Mouse (Mus musculus): ENCODE measurements around the gene Mpp3. TPM values are rescaled to one million over a fixed set of nuclear protein-coding genes. Genes with fewer than 3 reads are reported as not detected.

Gene Mpp3
- total RNA-seq, 2 experiments from 2014 or later: 5.5 to 7.4 TPM

DNA sequence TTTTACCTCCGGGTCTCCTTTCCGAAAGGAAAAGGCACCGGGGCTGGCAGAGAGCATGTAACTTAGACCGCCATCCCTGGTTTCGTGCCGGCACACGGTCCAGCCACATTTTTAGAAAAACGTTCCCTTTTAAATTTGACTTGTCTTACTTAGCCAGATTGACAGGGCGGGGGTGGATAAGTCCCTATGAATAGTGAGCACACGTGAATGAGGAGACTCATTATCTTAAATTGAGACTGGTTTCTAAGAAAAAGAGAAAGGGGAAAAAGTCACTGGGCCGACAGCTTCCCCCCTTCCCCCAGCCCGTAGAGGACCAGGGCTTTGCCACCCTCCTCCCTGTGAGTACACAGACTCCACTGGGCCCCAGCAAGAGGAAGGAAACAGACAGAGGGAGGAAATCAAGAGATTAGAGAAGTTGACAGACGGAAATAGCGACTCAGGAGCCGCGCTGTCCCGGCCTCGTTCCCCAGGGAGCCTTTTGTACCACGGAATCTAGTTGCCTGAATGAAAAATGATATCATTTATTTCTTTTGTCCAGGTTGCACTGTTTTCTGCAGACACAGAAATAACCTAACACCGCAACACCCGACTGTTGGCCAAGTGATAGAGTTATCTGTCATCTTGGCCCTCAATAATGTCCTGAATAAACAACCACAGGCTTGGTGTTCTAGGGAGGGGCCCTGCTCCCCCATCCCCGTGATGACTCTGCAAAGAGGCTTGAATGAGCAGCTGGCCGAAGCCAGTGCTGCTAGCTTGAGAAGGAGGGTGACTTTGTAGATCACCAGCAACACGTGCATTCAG is 75.5 kb downstream of the Mpp3 start:
- intact Hi-C loops (cut with DNase I): no loop called here
- DNase-seq: peak; percentile 80 to 81

DNA sequence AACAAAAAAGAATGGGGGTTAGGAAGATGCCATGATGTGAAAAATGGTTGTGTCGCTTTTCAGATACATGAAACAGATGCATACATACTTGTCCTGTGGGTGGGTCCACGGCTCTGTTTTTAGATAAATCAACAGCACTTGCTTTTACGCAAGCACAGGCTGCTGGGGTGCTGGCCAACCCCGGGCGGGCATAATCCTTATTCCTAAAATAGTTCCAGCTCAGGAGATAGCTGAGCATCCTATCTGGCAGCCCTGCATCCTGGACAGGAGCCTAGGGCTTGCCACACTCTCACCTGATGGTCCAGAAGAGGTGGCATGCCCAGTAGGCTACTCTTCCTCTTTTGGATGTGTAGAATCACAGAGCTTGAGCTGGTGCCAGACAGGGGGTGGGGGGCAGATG is 78.2 kb downstream of the Mpp3 start:
- intact Hi-C loops (cut with DNase I): no loop called here
- DNase-seq: no peak

Other genes starting within 250 kb of the Mpp3 start
- 1 to 10 TPM; 2.1 to 2.7 TPM for gene Etv4, start 243.1 kb downstream of the Mpp3 start, total RNA-seq (2021)
- gene Meox1, start 134.1 kb downstream of the Mpp3 start, total RNA-seq (2021): 10 to 100 TPM; 23.7 to 27.5 TPM
- 1 to 10 TPM; 1.5 to 2.2 TPM for gene Sost, start 61.4 kb downstream of the Mpp3 start, total RNA-seq (2021)
- not detected for gene Cfap97d1, start 44.2 kb downstream of the Mpp3 start, total RNA-seq (2021)
- gene Dusp3, start 41.4 kb downstream of the Mpp3 start, total RNA-seq (2021): 100 to 1,000 TPM; 145 to 170 TPM
- 10 to 100 TPM; 64.4 to 75.9 TPM for gene Cd300lg, start 13.0 kb upstream of the Mpp3 start, total RNA-seq (2021)
- gene Mpp2, start 60.1 kb upstream of the Mpp3 start, total RNA-seq (2021): 1 to 10 TPM; 4.0 to 4.1 TPM
- not detected for gene Ppy, start 72.9 kb upstream of the Mpp3 start, total RNA-seq (2021)
- not detected for gene Pyy, start 79.4 kb upstream of the Mpp3 start, total RNA-seq (2021)
- under 1 TPM in 1 of 2 experiments, not detected in 1; 0.12 TPM for gene Nags, start 117.1 kb upstream of the Mpp3 start, total RNA-seq (2021)
- 10 to 100 TPM; 13.7 to 14.7 TPM for gene Tmem101, start 127.9 kb upstream of the Mpp3 start, total RNA-seq (2021)
- gene Lsm12, start 156.8 kb upstream of the Mpp3 start, total RNA-seq (2021): 10 to 100 TPM; 58.5 to 61.4 TPM
- 10 to 100 TPM; 37.9 to 38.1 TPM for gene G6pc3, start 161.2 kb upstream of the Mpp3 start, total RNA-seq (2021)
- 100 to 1,000 TPM; 106 to 139 TPM for gene Hdac5, start 201.7 kb upstream of the Mpp3 start, total RNA-seq (2021)
- gene BC030867, start 220.4 kb upstream of the Mpp3 start, total RNA-seq (2021): 1 to 10 TPM; 1.7 to 1.8 TPM
- gene Asb16, start 240.3 kb upstream of the Mpp3 start, total RNA-seq (2021): under 1 TPM; 0.52 to 0.69 TPM